Mouse (Mus musculus): ENCODE data around the gene Ptk6. TPM values are rescaled to one million over a fixed set of nuclear protein-coding genes. Genes with fewer than 3 reads are reported as not detected.
"Not testable (repeated sequence)": the region's sequence is repeated elsewhere in the genome, so short reads cannot be mapped to it uniquely, and the experiment has no call there.

Ptk6 gene
- polyA plus RNA-seq, 1 experiment from 2014 or later = not detected

DNA sequence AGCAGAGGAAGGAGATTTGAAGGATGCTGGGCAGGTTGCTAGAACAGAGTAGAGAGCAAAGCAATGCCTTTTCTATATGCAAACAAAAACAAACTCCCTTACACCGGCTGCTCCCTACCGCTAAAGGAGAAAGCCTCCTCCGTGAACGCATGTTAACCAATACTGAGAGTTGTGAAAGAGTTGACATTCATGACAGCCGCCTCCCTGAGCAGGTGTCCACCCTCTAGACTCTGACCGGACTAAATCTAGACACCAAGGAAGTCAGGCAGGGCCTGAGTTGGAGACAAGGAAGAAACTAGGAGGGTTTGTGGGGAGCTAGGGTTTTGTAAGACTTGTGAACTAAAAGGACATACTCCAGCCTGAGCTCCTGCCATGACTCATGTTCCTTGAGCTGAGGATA lies 297 bp upstream of the Ptk6 start:
- H3K4me3 ChIP-seq (ENCODE audit: low read length) = no peak overlapping the region
- no peaks in the 10 kb centered on the region for H3K9me3 ChIP-seq (ENCODE audit: low read length)
- H3K27me3 ChIP-seq (ENCODE audit: insufficient read depth, low read length) = no peaks in the 10 kb centered on the region
- H3K4me2 ChIP-seq (replicated peaks; ENCODE audit: low read depth, low read length) = no peak overlapping the region
- 63% methylated on average over 6 of the region's 6 CpGs for WGBS
- H3K9ac ChIP-seq (replicated peaks; ENCODE audit: low read length) = no peak overlapping the region
- no peak for ATAC-seq (ENCODE audit: low FRiP score, low TSS enrichment)
- H3K4me1 ChIP-seq (ENCODE audit: insufficient read depth, low read length) = no peaks in the 10 kb centered on the region
- no peaks in the 10 kb centered on the region for H3K36me3 ChIP-seq (ENCODE audit: insufficient read depth, low read length)
- H3K27ac ChIP-seq (ENCODE audit: low read length) = no peak overlapping the region

DNA sequence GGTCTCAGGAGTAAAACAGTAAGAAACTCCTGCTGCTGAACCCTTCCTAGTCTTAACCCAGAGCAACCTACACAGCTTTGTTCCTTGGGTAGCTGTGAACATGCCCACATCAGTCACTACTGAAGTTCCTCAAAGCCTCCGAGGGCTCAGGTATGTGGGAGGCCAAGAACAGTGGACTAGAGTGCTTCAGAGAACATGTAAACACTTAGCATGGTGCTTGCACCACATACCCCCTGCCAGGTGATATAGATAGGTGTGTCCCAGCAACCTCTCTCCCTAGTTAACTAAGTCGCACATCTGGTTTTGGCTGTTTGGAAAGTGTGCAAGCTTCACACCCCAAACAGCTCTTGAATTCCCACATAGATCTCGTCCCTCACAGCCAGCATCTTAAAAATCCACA lies 983 bp downstream of the Ptk6 start:
- H3K4me2 ChIP-seq (replicated peaks; ENCODE audit: low read depth, low read length) = no peak overlapping the region

GRCm38 (mm10) chr2:181196628-181197300 lies 5.8 kb downstream of the Ptk6 start:
- Histone ChIP-seq H3K36me3 (ENCODE audit: insufficient read depth, low read length) (no peaks in the 10 kb centered on the region), H3K27ac (ENCODE audit: low read length) (no peak overlapping the region), H3K4me1 (ENCODE audit: insufficient read depth, low read length) (no peaks in the 10 kb centered on the region), H3K27me3 (ENCODE audit: insufficient read depth, low read length) (no peaks in the 10 kb centered on the region), H3K4me2 (replicated peaks; ENCODE audit: low read depth, low read length) (no peak overlapping the region), H3K9ac (replicated peaks; ENCODE audit: low read length) (no peak overlapping the region), H3K4me3 (ENCODE audit: low read length) (no peak overlapping the region), H3K9me3 (ENCODE audit: low read length) (no peaks in the 10 kb centered on the region)
- ATAC-seq (ENCODE audit: low FRiP score, low TSS enrichment) = no peak
- WGBS = 95% methylated on average over 4 of the region's 4 CpGs

More for the DNA sequence above, 983 bp downstream of the Ptk6 start:
- Histone ChIP-seq H3K27ac (ENCODE audit: low read length) (no peak overlapping the region), H3K9ac (replicated peaks; ENCODE audit: low read length) (no peak overlapping the region), H3K36me3 (ENCODE audit: insufficient read depth, low read length) (no peaks in the 10 kb centered on the region), H3K4me1 (ENCODE audit: insufficient read depth, low read length) (no peaks in the 10 kb centered on the region), H3K27me3 (ENCODE audit: insufficient read depth, low read length) (no peaks in the 10 kb centered on the region), H3K9me3 (ENCODE audit: low read length) (no peaks in the 10 kb centered on the region), H3K4me3 (ENCODE audit: low read length) (no peak overlapping the region)
- ATAC-seq (ENCODE audit: low FRiP score, low TSS enrichment) = no peak
- WGBS = 64% methylated on average over 3 of the region's 3 CpGs

GRCm38 (mm10) chr2:181193044-181193443 lies 9.5 kb downstream of the Ptk6 start:
- no peak for ATAC-seq (ENCODE audit: low FRiP score, low TSS enrichment)

DNA sequence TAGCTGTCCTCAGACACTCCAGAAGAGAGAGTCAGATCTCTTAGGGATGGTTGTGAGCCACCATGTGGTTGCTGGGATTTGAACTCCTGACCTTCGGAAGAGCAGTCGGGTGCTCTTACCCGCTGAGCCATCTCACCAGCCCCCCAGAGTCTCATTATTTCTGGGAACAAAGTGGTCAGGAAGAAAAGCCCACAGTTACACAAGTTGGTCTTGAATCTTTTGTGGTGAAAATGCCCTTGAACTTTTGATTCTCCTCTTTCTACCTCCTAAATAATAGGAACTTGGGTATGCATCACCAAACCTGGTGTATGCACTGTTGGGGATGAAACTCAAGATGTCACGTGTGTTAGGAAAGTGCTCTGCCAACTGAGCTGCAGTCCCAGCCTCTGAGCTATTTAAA lies 10.7 kb downstream of the Ptk6 start:
- WGBS = 70% methylated on average over 4 of the region's 4 CpGs
- Histone ChIP-seq H3K4me3 (ENCODE audit: low read length) (no peak overlapping the region), H3K36me3 (ENCODE audit: insufficient read depth, low read length) (peaks cover 6% of the 10 kb centered on the region; the same call in 1 of the 2 replicates), H3K9me3 (ENCODE audit: low read length) (no peaks in the 10 kb centered on the region), H3K4me1 (ENCODE audit: insufficient read depth, low read length) (peaks cover 7% of the 10 kb centered on the region), H3K27me3 (ENCODE audit: insufficient read depth, low read length) (no peaks in the 10 kb centered on the region), H3K9ac (replicated peaks; ENCODE audit: low read length) (no peak overlapping the region), H3K27ac (ENCODE audit: low read length) (no peak overlapping the region), H3K4me2 (replicated peaks; ENCODE audit: low read depth, low read length) (no peak overlapping the region)
- ATAC-seq (ENCODE audit: low FRiP score, low TSS enrichment) = no peak

More at GRCm38 (mm10) chr2:181193044-181193443, 9.5 kb downstream of the Ptk6 start:
- Histone ChIP-seq H3K9me3 (ENCODE audit: low read length) (no peaks in the 10 kb centered on the region), H3K9ac (replicated peaks; ENCODE audit: low read length) (no peak overlapping the region), H3K4me1 (ENCODE audit: insufficient read depth, low read length) (peaks cover 7% of the 10 kb centered on the region), H3K4me2 (replicated peaks; ENCODE audit: low read depth, low read length) (no peak overlapping the region), H3K27ac (ENCODE audit: low read length) (no peak overlapping the region), H3K27me3 (ENCODE audit: insufficient read depth, low read length) (no peaks in the 10 kb centered on the region), H3K4me3 (ENCODE audit: low read length) (no peak overlapping the region), H3K36me3 (ENCODE audit: insufficient read depth, low read length) (peaks cover 6% of the 10 kb centered on the region; the same call in 1 of the 2 replicates)
- WGBS = 81% methylated on average over 3 of the region's 3 CpGs

GRCm38 (mm10) chr2:181191385-181191784 lies 11.2 kb downstream of the Ptk6 start:
- ATAC-seq (ENCODE audit: low FRiP score, low TSS enrichment); H3K27me3 ChIP-seq (ENCODE audit: insufficient read depth, low read length); H3K4me1 ChIP-seq (ENCODE audit: insufficient read depth, low read length); H3K4me3 ChIP-seq (ENCODE audit: low read length); H3K9ac ChIP-seq (replicated peaks; ENCODE audit: low read length); H3K36me3 ChIP-seq (ENCODE audit: insufficient read depth, low read length); H3K9me3 ChIP-seq (ENCODE audit: low read length); H3K27ac ChIP-seq (ENCODE audit: low read length); H3K4me2 ChIP-seq (replicated peaks; ENCODE audit: low read depth, low read length): not testable (repeated sequence)
- 74% methylated on average over 3 of the region's 4 CpGs for whole genome bisulfite sequencing

DNA sequence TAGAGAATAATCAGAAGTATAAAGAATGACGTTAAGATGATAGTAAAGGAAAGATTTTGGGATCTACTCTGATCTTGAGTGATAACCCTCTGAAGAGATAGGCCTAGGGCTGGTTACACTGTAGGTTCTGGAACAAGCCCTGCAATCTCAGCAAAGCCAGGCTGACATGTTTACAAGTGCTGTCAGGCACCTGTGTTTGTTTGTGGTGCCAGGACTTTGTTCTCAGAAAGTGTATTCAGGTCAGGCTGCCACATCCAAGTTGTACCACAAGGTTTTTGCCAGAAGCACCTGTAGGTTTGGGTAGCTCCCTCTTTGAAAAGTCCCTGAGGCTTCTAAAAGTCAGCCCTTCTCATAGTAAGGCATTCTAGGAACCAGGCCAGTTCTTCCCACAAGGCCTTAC lies 13.3 kb downstream of the Ptk6 start:
- 84% methylated on average over 1 of the region's 1 CpGs for WGBS
- H3K27me3 ChIP-seq (ENCODE audit: insufficient read depth, low read length) = no peaks in the 10 kb centered on the region
- peaks cover 7% of the 10 kb centered on the region for H3K4me1 ChIP-seq (ENCODE audit: insufficient read depth, low read length)
- H3K36me3 ChIP-seq (ENCODE audit: insufficient read depth, low read length) = peaks cover 6% of the 10 kb centered on the region; the same call in 1 of the 2 replicates
- ATAC-seq (ENCODE audit: low FRiP score, low TSS enrichment) = no peak
- no peak overlapping the region for H3K27ac ChIP-seq (ENCODE audit: low read length)
- no peak overlapping the region for H3K4me3 ChIP-seq (ENCODE audit: low read length)
- H3K9ac ChIP-seq (replicated peaks; ENCODE audit: low read length) = no peak overlapping the region
- H3K4me2 ChIP-seq (replicated peaks; ENCODE audit: low read depth, low read length) = no peak overlapping the region
- no peaks in the 10 kb centered on the region for H3K9me3 ChIP-seq (ENCODE audit: low read length)

DNA sequence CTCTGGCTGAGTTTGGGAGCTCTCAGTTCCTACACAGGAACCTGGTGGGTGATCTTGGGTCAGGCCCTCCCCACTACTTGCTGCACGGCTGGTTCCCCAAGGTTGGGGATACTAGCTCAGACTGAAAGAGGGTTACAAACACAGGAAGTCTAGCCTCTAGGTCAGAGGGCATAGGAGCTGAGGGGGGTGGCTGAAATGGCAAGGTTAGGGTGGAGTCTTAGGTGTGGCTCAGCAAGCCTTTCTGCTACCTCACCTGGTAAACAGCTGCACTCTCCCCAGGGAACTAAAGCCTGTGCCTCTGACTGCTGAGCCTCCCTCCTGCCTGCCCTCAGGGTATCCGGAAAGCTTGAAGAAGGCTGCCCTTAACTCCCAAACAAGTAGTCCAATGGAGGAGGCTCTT lies 13.9 kb downstream of the Ptk6 start:
- H3K9ac ChIP-seq (replicated peaks; ENCODE audit: low read length) = peak overlapping the region; percentile 55
- H3K27me3 ChIP-seq (ENCODE audit: insufficient read depth, low read length) = no peaks in the 10 kb centered on the region
- H3K9me3 ChIP-seq (ENCODE audit: low read length) = no peaks in the 10 kb centered on the region
- H3K4me1 ChIP-seq (ENCODE audit: insufficient read depth, low read length) = peaks cover 7% of the 10 kb centered on the region
- H3K4me3 ChIP-seq (ENCODE audit: low read length) = peak overlapping the region; percentile 71
- H3K27ac ChIP-seq (ENCODE audit: low read length) = peak overlapping the region; percentile 90
- peaks cover 6% of the 10 kb centered on the region; the same call in 1 of the 2 replicates for H3K36me3 ChIP-seq (ENCODE audit: insufficient read depth, low read length)
- 60% methylated on average over 2 of the region's 2 CpGs for WGBS
- H3K4me2 ChIP-seq (replicated peaks; ENCODE audit: low read depth, low read length) = peak overlapping the region; percentile 91
- ATAC-seq (ENCODE audit: low FRiP score, low TSS enrichment) = no peak

- WGBS = under 1% methylated on average over 63 of the region's 64 CpGs
- Histone ChIP-seq H3K4me3 (ENCODE audit: low read length) (peak within 1 kb of the TSS; percentile 71), H3K4me2 (replicated peaks; ENCODE audit: low read depth, low read length) (peak within 1 kb of the TSS; percentile 91), H3K9ac (replicated peaks; ENCODE audit: low read length) (peak within 1 kb of the TSS; percentile 86), H3K9me3 (ENCODE audit: low read length) (no peaks in the 10 kb centered on the region), H3K36me3 (ENCODE audit: insufficient read depth, low read length) (peaks cover 6% of the 10 kb centered on the region; the same call in 1 of the 2 replicates), H3K4me1 (ENCODE audit: insufficient read depth, low read length) (peaks cover 7% of the 10 kb centered on the region), H3K27ac (ENCODE audit: low read length) (peak within 1 kb of the TSS; percentile 90), H3K27me3 (ENCODE audit: insufficient read depth, low read length) (no peaks in the 10 kb centered on the region)
- ATAC-seq (ENCODE audit: low FRiP score, low TSS enrichment) = peak; percentile 97
These were observed 15.2 kb downstream of the Ptk6 start, which contains the start of gene Ppdpf for GRCm38 (mm10) chr2:181187121-181188000. Gene Ppdpf (plus strand): TSS chr2:181187247.
